Mouse (Mus musculus): ENCODE data around the gene Lmna.

Lmna gene

GRCm38 (mm10) chr3:88467116-88467824 is 42.5 kb downstream of the Lmna start:
- DNase-seq, result peak; percentile 98

GRCm38 (mm10) chr3:88465127-88465526 is 44.6 kb downstream of the Lmna start:
- no peak for DNase-seq

GRCm38 (mm10) chr3:88464425-88464824 is 45.3 kb downstream of the Lmna start:
- DNase-seq, result no peak

- DNase-seq, result peak; percentile 57
Observed at GRCm38 (mm10) chr3:88460983-88461696, 48.6 kb downstream of the Lmna start, which contains the start of gene Sema4a. TSS of gene Sema4a (minus strand) at chr3:88461182.

- no peak for DNase-seq
Observed at GRCm38 (mm10) chr3:88460029-88460428, 49.7 kb downstream of the Lmna start.

GRCm38 (mm10) chr3:88458778-88459219 is 51.0 kb downstream of the Lmna start:
- DNase-seq, result peak; percentile 61

- no peak for DNase-seq
Observed at GRCm38 (mm10) chr3:88456746-88457532, 52.8 kb downstream of the Lmna start.

- no peak for DNase-seq
Observed at GRCm38 (mm10) chr3:88456313-88456712, 53.4 kb downstream of the Lmna start.

- no peak for DNase-seq
Observed at GRCm38 (mm10) chr3:88455588-88456264, 54.0 kb downstream of the Lmna start.

GRCm38 (mm10) chr3:88454762-88455587 is 54.8 kb downstream of the Lmna start:
- no peak for DNase-seq

GRCm38 (mm10) chr3:88453986-88454385 is 55.8 kb downstream of the Lmna start:
- no peak for DNase-seq

GRCm38 (mm10) chr3:88453369-88453768 is 56.4 kb downstream of the Lmna start:
- no peak for DNase-seq

- no peak for DNase-seq
Observed at GRCm38 (mm10) chr3:88452716-88453115, 57.0 kb downstream of the Lmna start.

GRCm38 (mm10) chr3:88452246-88452645 is 57.5 kb downstream of the Lmna start:
- no peak for DNase-seq

- DNase-seq, result peak; percentile 30
Observed at GRCm38 (mm10) chr3:88450379-88451131, 59.2 kb downstream of the Lmna start.

- DNase-seq, result peak; percentile 27
Observed at GRCm38 (mm10) chr3:88449395-88450023, 60.2 kb downstream of the Lmna start.

GRCm38 (mm10) chr3:88448443-88448842 is 61.3 kb downstream of the Lmna start:
- no peak for DNase-seq

GRCm38 (mm10) chr3:88447676-88448183 is 62.0 kb downstream of the Lmna start:
- DNase-seq, result no peak

GRCm38 (mm10) chr3:88446471-88447123 is 63.2 kb downstream of the Lmna start:
- no peak for DNase-seq

- no peak for DNase-seq
Observed at GRCm38 (mm10) chr3:88442888-88443287, 66.9 kb downstream of the Lmna start.
